Mouse (Mus musculus) heart, adult 2 months (tissue): ENCODE data around the gene Olfml2b. TPM values are rescaled to one million over a fixed set of nuclear protein-coding genes. Genes with fewer than 3 reads are reported as not detected.

Experiments used
- DNase-seq, 2 experiments: peaks; one replicate each; pipeline ENCODE4 v3.0.0; 2021
- H3K27ac ChIP-seq: fragments of 200-600 bp; 2 replicates; pipeline ENCODE4 v1.8.1; 2022
- H3K27me3 ChIP-seq: fragments of 200-500 bp; 2 replicates; pipeline ENCODE4 v1.6.1; 2012; ENCODE audit warnings: mild to moderate bottlenecking, low read length, inconsistent platforms, mixed read lengths; ENCODE audit not compliant: control insufficient read depth, insufficient read depth
- H3K36me3 ChIP-seq: fragments of 200-500 bp; 2 replicates; pipeline ENCODE4 v1.6.1; 2012; ENCODE audit warnings: low read length, inconsistent platforms; ENCODE audit not compliant: control insufficient read depth, insufficient read depth
- H3K4me1 ChIP-seq: fragments of 200-500 bp; 2 replicates; pipeline ENCODE4 v1.6.1; 2011; ENCODE audit warnings: low read length; ENCODE audit not compliant: control insufficient read depth, insufficient read depth
- H3K4me3 ChIP-seq: fragments of 200-600 bp; 2 replicates; pipeline ENCODE4 v1.8.1; 2022
- H3K79me2 ChIP-seq: fragments of 200-500 bp; replicated peaks from 2 replicates; pipeline ENCODE4 v1.6.1; 2012; ENCODE audit warnings: mild to moderate bottlenecking, inconsistent platforms, low read length, moderate library complexity, mixed read lengths; ENCODE audit not compliant: control insufficient read depth, insufficient read depth
- H3K9ac ChIP-seq: fragments of 200-500 bp; 2 replicates; pipeline ENCODE4 v1.6.1; 2012; ENCODE audit warnings: low read depth, mild to moderate bottlenecking, control low read depth, inconsistent platforms, low read length, mixed read lengths
- CTCF ChIP-seq: fragments of 200-600 bp; IDR thresholded peaks from 2 replicates; pipeline ENCODE4 v1.8.1; 2022; ENCODE audit warnings: antibody characterized with exemption, mild to moderate bottlenecking, moderate library complexity
- EP300 ChIP-seq: fragments of 200-500 bp; IDR thresholded peaks from 2 replicates; pipeline ENCODE4 v1.6.1; 2011; ENCODE audit warnings: low read depth, low read length, control low read depth; ENCODE audit not compliant: insufficient read depth
- POLR2A ChIP-seq: fragments of 200-500 bp; IDR thresholded peaks from 2 replicates; pipeline ENCODE4 v1.6.1; 2011; ENCODE audit warnings: mild to moderate bottlenecking, low read depth, low read length, control low read depth; ENCODE audit not compliant: insufficient read depth
- WGBS: fragments of 180-500 bp; shearing (Covaris S2); methylation state at CpG from one replicate; pipeline ENCODE4 v1.1.7; 2018; 5-methylcytosine and 5-hydroxymethylcytosine counted together
- intact Hi-C: fragments of 180-260 bp; cut with DNase I; formaldehyde crosslinking; loops from one replicate; pipeline ENCODE4 v1.15.1; 2025
- polyA plus RNA-seq: library from polyadenylated mRNA; depleted of rRNA; stranded (reverse); fragments of >200 nt; gene quantifications from 2 replicates; pipeline ENCODE4 v1.2.3, GENCODE M21; 2012
- total RNA-seq, 2 experiments: library from RNA; stranded (reverse); gene quantifications; 2 replicates each; pipeline ENCODE4 v1.2.3; 2021

Olfml2b gene
- total and polyA plus RNA-seq, 3 experiments, result 11.1 to 18.0 (median 15.4) TPM

GRCm38 (mm10) chr1:170695326-170695725 is 51.0 kb downstream of the Olfml2b start:
- Histone ChIP-seq H3K36me3 (no peaks in the 10 kb centered on the region), H3K4me3 (no peak overlapping the region), H3K27me3 (no peaks in the 10 kb centered on the region), H3K9ac (no peak overlapping the region), H3K27ac (peak overlapping the region; percentile 57), H3K4me1 (peaks cover 13% of the 10 kb centered on the region), H3K79me2 (no peaks in the 10 kb centered on the region)
- DNase-seq, result no peak
- WGBS, result 76% methylated on average over 6 of the region's 6 CpGs
- no peak for TF ChIP-seq EP300
- no peak for TF ChIP-seq POLR2A
- no peak for TF ChIP-seq CTCF
- intact Hi-C loops, result no loop called here

GRCm38 (mm10) chr1:170696996-170697395 is 52.7 kb downstream of the Olfml2b start:
- 97% methylated on average over 8 of the region's 8 CpGs for WGBS

GRCm38 (mm10) chr1:170697771-170698356 is 53.5 kb downstream of the Olfml2b start:
- TF ChIP-seq EP300, result no peak
- TF ChIP-seq CTCF, result no peak
- no peak for TF ChIP-seq POLR2A
- no peak for DNase-seq
- 82% methylated on average over 7 of the region's 7 CpGs for WGBS
- no peaks in the 10 kb centered on the region for H3K27me3 ChIP-seq
- no peaks in the 10 kb centered on the region for H3K36me3 ChIP-seq
- peaks cover 13% of the 10 kb centered on the region for H3K4me1 ChIP-seq
- H3K27ac ChIP-seq, result no peak overlapping the region
- intact Hi-C loops, result no loop called here
- no peak overlapping the region for H3K9ac ChIP-seq
- H3K4me3 ChIP-seq, result no peak overlapping the region
- H3K79me2 ChIP-seq, result no peaks in the 10 kb centered on the region

More at GRCm38 (mm10) chr1:170696996-170697395, 52.7 kb downstream of the Olfml2b start:
- Histone ChIP-seq H3K27ac (no peak overlapping the region), H3K27me3 (no peaks in the 10 kb centered on the region), H3K4me3 (no peak overlapping the region), H3K79me2 (no peaks in the 10 kb centered on the region), H3K9ac (no peak overlapping the region), H3K4me1 (peaks cover 13% of the 10 kb centered on the region), H3K36me3 (no peaks in the 10 kb centered on the region)
- no peak for DNase-seq
- TF ChIP-seq EP300, result no peak
- intact Hi-C loops, result no loop called here

- 85% methylated on average over 3 of the region's 3 CpGs for WGBS
These were observed 54.4 kb downstream of the Olfml2b start for GRCm38 (mm10) chr1:170698771-170699170.

GRCm38 (mm10) chr1:170699553-170699952 is 55.2 kb downstream of the Olfml2b start:
- H3K9ac ChIP-seq, result no peak overlapping the region
- TF ChIP-seq CTCF, result no peak
- TF ChIP-seq POLR2A, result no peak
- TF ChIP-seq EP300, result no peak
- no peaks in the 10 kb centered on the region for H3K27me3 ChIP-seq
- no peaks in the 10 kb centered on the region for H3K79me2 ChIP-seq
- H3K27ac ChIP-seq, result peak overlapping the region; percentile 13; the same call in 1 of the 2 replicates
- DNase-seq, result peak in 1 of 2 experiments; percentile 30
- WGBS, result 41% methylated on average over 9 of the region's 9 CpGs
- intact Hi-C loops, result no loop called here
- no peaks in the 10 kb centered on the region for H3K36me3 ChIP-seq
- no peak overlapping the region for H3K4me3 ChIP-seq
- H3K4me1 ChIP-seq, result peaks cover 11% of the 10 kb centered on the region

More at GRCm38 (mm10) chr1:170698771-170699170, 54.4 kb downstream of the Olfml2b start:
- no peak for DNase-seq
- TF ChIP-seq EP300 (no peak), CTCF (no peak), POLR2A (no peak)
- Histone ChIP-seq H3K27ac (no peak overlapping the region), H3K79me2 (no peaks in the 10 kb centered on the region), H3K4me3 (no peak overlapping the region), H3K4me1 (peaks cover 12% of the 10 kb centered on the region), H3K9ac (no peak overlapping the region), H3K36me3 (no peaks in the 10 kb centered on the region), H3K27me3 (no peaks in the 10 kb centered on the region)
- intact Hi-C loops, result no loop called here

GRCm38 (mm10) chr1:170700496-170701027 is 56.2 kb downstream of the Olfml2b start:
- TF ChIP-seq POLR2A (no peak), EP300 (no peak), CTCF (no peak)
- no peaks in the 10 kb centered on the region for H3K79me2 ChIP-seq
- H3K9ac ChIP-seq, result no peak overlapping the region
- no peak overlapping the region for H3K4me3 ChIP-seq
- intact Hi-C loops, result no loop called here
- no peak for DNase-seq
- H3K27ac ChIP-seq, result no peak overlapping the region
- WGBS, result 93% methylated on average over 3 of the region's 3 CpGs
- H3K4me1 ChIP-seq, result peaks cover 7% of the 10 kb centered on the region
- no peaks in the 10 kb centered on the region for H3K27me3 ChIP-seq
- no peaks in the 10 kb centered on the region for H3K36me3 ChIP-seq
